Mouse (Mus musculus): ENCODE data around the gene Gm2310. TPM values are rescaled to one million over a fixed set of nuclear protein-coding genes. Genes with fewer than 3 reads are reported as not detected.

Gm2310 gene
- polyA plus RNA-seq, 1 experiment from 2014 or later = not detected

Other genes with a start within 250 kb of the Gm2310 start
- 10.7 and 15.1 TPM in 2 replicates for gene Nipbl, start 75.5 kb downstream of the Gm2310 start, polyA plus RNA-seq (2016; fragmentation: Nextera tagmentation; extraction: Ambion mirVana)
- 26.2 and 33.4 TPM in 2 replicates for gene Slc1a3, start 190.8 kb upstream of the Gm2310 start, polyA plus RNA-seq (2016; fragmentation: Nextera tagmentation; extraction: Ambion mirVana)

Data from heart, embryonic 10.5 days (tissue).